Mouse (Mus musculus) telencephalon, adult 2 months (tissue): ENCODE results near the gene Tub.

ENCODE experiments used
- DNase-seq: peaks from one replicate; pipeline ENCODE4 v3.0.0-alpha.2; 2011; ENCODE audit warnings: low read depth, low spot score

Gene Tub

GRCm38 (mm10) chr7:108950312-108950761 lies at the start of gene Tub:
Tub (plus strand) TSS chr7:108950338.
- DNase-seq = peak; percentile 73

GRCm38 (mm10) chr7:108903969-108904368 lies 46.2 kb upstream of the Tub start:
- DNase-seq = no peak

GRCm38 (mm10) chr7:108927043-108927442 lies 23.1 kb upstream of the Tub start:
- DNase-seq = no peak

GRCm38 (mm10) chr7:108928280-108929188 lies 21.6 kb upstream of the Tub start:
- peak; percentile 28 for DNase-seq

GRCm38 (mm10) chr7:108929726-108930393 lies 20.3 kb upstream of the Tub start, which contains the start of gene Nlrp10:
Nlrp10 (minus strand) TSS chr7:108930178.
- DNase-seq = no peak

GRCm38 (mm10) chr7:108933794-108934731 lies 16.1 kb upstream of the Tub start, which contains the start of gene Eif3f:
Eif3f (plus strand) TSS chr7:108934417.
- peak; percentile 100 for DNase-seq

GRCm38 (mm10) chr7:108934836-108935235 lies 15.3 kb upstream of the Tub start:
- no peak for DNase-seq

- no peak for DNase-seq
Measured at GRCm38 (mm10) chr7:108935411-108935810, 14.7 kb upstream of the Tub start.

- no peak for DNase-seq
Measured at GRCm38 (mm10) chr7:108936591-108936990, 13.5 kb upstream of the Tub start.

- DNase-seq = no peak
Measured at GRCm38 (mm10) chr7:108941466-108941865, 8.7 kb upstream of the Tub start.

GRCm38 (mm10) chr7:108944002-108944401 lies 6.1 kb upstream of the Tub start:
- peak; percentile 34 for DNase-seq

GRCm38 (mm10) chr7:108948611-108949010 lies 1.5 kb upstream of the Tub start:
- DNase-seq = no peak

GRCm38 (mm10) chr7:108949301-108949700 lies 837 bp upstream of the Tub start:
- DNase-seq = no peak

- DNase-seq = peak; percentile 55
Measured at GRCm38 (mm10) chr7:108950762-108951331, 709 bp downstream of the Tub start.

- no peak for DNase-seq
Measured at GRCm38 (mm10) chr7:108952801-108953200, 2.7 kb downstream of the Tub start.

GRCm38 (mm10) chr7:108954185-108954584 lies 4.0 kb downstream of the Tub start:
- DNase-seq = no peak

GRCm38 (mm10) chr7:108957734-108958133 lies 7.6 kb downstream of the Tub start:
- DNase-seq = no peak

GRCm38 (mm10) chr7:108965968-108966367 lies 15.8 kb downstream of the Tub start:
- DNase-seq = no peak

- DNase-seq = peak; percentile 33
Measured at GRCm38 (mm10) chr7:108966742-108967362, 16.7 kb downstream of the Tub start.

GRCm38 (mm10) chr7:108968201-108968600 lies 18.1 kb downstream of the Tub start:
- peak; percentile 24 for DNase-seq

GRCm38 (mm10) chr7:108972273-108972672 lies 22.1 kb downstream of the Tub start:
- DNase-seq = peak; percentile 24
